Mouse (Mus musculus): ENCODE measurements at regions not wholly inside any gene's neighbourhood (a gene's known extent, or its start where the extent isn't known, plus 50 kb on each side); places are given as distances from the start of the nearest gene placed in this dataset.

DNA sequence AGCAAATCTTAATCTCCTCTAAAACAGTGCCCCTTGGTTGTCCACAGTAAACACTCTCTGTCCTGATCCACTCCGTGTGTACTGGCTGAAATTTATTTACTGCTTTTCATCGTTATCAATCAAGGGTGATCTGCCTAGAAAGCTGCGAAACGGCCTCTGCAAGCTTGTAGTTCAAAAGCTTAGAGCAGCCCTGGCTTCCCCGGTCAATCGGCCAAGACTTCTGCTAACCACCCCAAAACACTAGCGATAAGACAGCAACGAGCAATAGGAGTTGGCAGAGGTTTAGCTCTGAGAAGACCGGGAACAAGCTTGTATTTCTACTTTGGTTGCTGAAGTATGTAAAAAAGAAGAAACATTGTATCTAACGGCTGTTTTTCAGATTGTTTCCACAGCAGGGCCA lies 201.8 kb downstream of the Sptssa start:
- no peak for DNase-seq (ENCODE audit: extremely low read depth, low read depth)

DNA sequence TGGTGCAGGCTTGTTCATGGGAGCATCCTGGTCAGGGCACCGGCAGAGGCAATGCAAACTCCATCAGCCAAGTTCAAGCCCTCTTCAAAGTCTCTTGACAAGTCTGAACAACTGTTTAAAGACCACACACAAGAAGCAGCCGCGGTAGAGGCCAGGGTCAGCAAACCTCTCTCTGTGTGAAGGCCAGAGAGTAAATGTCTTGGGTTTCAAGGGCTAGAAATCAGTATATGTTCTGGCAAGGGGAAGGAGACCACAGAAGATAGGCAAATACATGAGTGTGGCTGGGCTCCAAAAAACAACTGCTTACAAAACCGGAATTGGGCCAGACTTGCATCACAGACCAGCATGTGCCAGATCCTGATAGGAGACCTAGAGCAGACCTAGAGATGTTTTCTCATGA lies 203.0 kb downstream of the Sptssa start:
- DNase-seq (ENCODE audit: extremely low read depth, low read depth) = peak; percentile 30

DNA sequence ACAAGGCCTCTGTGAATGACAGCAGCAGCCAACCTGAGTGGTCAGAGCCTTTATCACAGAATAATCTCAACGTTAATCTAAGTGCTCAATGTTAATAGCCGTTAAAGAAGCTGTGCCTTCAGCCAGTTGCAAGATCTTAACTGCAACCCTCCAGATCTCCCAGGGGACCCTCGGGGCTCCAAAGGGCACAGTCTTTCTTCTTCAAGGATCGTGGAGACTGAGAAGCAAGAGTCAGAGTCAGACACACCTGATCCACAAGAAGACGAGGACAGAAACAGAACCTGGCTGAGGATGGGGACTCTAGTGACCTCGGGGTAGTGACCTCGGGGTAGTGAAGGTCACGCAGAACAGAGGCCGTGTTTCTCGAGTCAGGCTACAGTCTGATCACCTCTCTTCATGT lies 206.0 kb downstream of the Sptssa start:
- no peak for DNase-seq (ENCODE audit: extremely low read depth, low read depth)

DNA sequence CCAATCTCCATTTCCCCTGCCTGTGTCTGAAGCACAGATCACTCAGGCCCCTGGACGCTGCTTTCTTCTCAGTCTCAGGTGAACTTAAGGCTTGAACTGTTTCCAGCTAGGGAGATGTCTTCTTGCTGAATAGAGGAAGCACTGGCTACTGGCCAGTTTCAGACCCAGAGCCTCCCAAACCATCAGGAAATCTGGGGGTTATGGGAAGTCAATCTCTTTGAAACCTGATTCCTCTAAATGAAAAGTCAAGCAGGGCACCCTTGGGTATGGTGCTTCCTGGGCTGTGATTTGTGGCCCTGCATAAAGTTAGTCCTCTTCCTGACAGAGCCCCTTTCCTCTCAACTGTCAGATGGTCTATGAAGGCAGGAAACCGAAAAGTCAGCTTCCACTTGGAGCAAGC lies 208.2 kb downstream of the Sptssa start:
- DNase-seq (ENCODE audit: extremely low read depth, low read depth) = no peak

DNA sequence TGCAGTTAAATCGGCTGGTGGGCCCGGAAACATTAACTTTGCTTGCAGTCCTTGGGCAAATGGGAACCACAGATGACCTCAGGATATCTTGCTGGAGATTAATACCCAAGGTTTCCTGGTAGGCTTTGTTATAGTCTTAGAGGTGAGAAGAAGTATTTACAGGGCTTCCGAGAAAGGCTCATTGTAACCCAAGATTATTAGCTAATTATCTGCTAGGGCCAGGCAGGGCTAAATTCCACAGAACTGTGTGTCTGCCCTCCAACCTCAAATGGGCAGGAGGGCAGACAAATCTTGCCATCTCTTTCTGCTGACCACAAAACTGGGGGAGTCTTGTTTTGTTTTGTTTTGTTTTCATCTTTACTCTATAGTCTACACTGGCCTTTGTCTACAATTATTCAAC lies 209.0 kb downstream of the Sptssa start:
- DNase-seq (ENCODE audit: extremely low read depth, low read depth) = no peak

- DNase-seq (ENCODE audit: extremely low read depth, low read depth) = no peak
These were observed 210.0 kb downstream of the Sptssa start for GRCm38 (mm10) chr12:54446356-54446755.

DNA sequence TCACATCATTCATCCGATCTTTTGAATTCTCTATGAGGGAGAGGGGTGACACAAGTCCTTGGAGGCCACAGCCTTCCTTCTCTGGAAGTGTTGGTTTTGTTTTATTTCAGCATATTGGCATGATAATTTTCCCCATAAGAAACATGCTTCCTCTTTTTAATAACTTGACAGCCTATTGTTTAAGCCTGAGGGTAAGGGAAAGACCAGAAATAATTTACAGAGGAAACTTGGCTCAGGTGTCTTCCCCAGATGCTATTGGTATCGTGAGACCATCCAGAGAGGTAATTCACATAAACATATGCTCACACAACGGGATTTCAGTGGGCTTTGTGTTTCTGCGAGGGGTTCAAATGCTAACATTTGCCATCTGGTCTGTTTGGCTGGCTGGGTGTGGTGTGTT lies 212.0 kb downstream of the Sptssa start:
- DNase-seq (ENCODE audit: extremely low read depth, low read depth) = no peak

DNA sequence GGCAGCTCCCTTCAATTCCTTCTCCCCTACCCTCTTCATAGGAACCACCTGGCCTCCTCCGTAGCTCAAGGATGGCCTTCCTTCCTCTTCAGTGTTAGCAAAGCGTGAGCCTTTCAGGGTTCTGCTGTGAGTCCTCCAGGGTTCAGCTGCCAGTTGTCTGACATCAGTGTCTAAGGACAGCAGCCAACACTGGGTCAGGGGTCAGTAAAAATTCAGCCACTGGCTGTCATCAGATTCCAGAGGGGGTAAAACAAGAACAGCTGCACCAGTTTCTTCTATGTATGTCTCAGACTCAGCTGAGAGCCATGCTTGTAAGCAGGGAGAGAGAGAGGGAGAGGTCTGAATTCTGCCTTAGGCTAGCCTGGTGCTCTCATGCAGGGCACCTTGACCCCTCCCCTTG lies 213.1 kb downstream of the Sptssa start:
- no peak for DNase-seq (ENCODE audit: extremely low read depth, low read depth)

DNA sequence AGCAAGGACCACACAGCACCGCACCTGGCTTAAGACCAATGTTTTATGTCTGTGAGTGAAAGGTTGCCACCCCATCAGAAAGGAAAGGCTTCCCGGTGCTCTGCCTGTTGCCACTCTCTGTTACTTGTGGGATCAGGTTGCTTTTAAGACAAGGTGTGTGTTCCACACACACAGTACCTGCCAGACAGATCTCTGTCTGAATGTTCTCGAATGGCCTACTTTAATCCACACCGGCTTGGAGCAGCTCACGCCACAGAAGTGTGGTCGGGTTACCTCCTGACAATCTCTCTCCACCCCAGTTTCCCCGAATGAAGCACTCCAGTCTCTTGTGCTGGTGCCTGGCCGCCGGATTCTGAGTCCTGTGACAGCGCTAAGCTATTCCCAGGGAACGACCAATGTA lies 214.0 kb downstream of the Sptssa start:
- DNase-seq (ENCODE audit: extremely low read depth, low read depth) = no peak

DNA sequence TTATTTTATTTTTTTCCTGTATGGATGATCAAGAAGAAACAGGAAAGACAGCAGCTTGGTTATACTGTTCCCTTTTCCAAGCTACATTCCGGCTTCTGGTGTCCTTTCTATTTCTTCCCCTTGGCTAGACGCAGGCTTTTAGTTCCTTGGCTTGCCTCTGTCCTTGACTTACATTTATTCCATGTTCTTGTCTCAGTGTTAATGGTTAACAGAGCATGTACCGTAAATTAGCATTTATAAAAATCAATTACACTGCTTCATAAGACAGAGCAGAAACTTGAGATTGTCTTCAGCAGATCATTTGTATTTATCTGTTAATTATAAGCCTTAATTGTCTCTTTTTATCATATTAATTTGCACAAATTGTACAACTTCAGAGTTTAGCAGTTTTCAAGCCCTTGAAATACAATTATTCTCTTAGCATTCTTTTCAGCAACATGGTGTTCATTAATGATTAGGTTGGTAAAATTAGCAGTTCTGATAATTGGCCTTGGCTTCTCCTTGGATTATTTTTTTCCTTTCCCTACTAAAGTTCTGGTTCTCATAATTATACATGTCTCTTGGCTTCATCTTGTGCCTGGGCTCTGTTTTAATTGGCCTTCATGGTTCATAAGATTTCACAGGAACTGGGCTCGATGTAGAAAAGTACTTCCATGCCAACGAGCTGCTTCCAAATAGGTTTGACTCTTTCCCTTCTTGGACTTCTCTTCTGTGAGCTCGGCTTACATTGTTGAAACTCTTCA lies 215.4 kb downstream of the Sptssa start:
- DNase-seq (ENCODE audit: extremely low read depth, low read depth) = no peak

DNA sequence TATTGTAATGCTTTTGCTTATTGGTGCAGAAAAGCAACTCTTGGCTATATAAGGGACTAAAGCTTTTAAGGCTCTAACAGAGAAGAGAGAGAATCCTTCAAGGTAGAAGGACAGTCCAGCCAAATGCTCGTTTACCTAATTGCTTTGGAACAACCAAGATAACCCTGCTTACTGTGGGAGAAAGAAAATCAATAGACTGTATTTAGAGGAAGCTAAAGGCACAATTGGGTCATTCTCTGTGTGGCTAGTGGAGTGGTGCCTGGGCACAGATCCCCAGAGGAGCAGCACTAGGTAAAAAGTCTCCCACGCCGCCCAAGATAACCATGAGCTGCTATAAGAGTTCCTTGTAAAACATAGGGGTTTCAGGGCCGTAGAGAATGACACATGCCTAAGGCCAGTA lies 217.6 kb downstream of the Sptssa start:
- DNase-seq (ENCODE audit: extremely low read depth, low read depth) = no peak

- no peak for DNase-seq (ENCODE audit: extremely low read depth, low read depth)
These were observed 221.6 kb upstream of the Egln3 start for GRCm38 (mm10) chr12:54425236-54425635.

DNA sequence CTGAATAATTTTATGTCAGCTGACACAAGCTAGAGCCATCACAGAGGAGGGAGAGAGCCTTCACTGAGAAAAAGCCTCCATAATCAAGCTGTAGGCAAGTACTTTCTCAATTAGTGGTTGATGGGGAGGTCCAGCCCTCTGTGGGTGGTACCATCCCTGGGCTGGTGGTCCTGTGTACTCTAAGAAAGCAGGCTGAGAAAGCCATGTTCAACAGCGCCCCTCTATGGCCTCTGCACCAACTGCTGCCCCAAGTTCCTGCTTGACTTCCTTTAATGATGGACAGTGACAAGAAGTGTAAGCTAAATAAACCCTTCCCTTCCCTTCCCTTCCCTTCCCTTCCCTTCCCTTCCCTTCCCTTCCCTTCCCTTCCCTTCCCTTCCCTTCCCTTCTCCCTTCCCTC lies 211.2 kb upstream of the Egln3 start:
- DNase-seq (ENCODE audit: extremely low read depth, low read depth) = no peak

GRCm38 (mm10) chr12:54414201-54414600 lies 210.5 kb upstream of the Egln3 start:
- DNase-seq (ENCODE audit: extremely low read depth, low read depth) = peak; percentile 27

DNA sequence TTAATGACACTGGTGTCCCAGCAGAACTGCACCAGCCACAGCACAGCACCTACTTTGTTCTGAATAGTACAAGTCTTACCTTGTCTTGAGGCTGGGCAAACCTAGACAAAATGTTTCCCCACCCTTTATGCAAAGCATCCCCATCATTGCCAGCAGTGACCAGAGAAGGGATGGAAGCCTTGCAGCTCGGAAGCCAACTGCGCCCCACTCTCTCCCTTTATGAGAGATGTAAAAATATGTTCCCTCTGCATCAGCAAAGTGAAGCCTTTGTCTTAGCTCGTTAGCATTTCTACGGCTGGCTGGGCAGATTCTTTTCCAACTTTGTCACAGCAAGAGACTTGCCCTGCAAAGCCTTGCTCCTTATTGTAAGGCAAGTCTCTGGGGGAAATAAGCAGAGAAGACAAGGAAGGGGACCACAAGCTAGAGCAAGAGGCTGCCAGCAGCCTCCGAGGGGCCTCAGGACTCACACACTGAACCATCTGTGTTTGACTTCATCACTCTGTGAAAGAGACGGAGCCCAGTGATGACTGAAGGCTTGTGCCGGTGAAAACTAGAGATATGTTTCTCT lies 206.5 kb upstream of the Egln3 start:
- DNase-seq (ENCODE audit: extremely low read depth, low read depth) = no peak

- DNase-seq (ENCODE audit: extremely low read depth, low read depth) = no peak
These were observed 205.2 kb upstream of the Egln3 start for GRCm38 (mm10) chr12:54408906-54409305.

- DNase-seq (ENCODE audit: extremely low read depth, low read depth) = no peak
These were observed 203.7 kb upstream of the Egln3 start for GRCm38 (mm10) chr12:54407301-54407896.

- no peak for DNase-seq (ENCODE audit: extremely low read depth, low read depth)
These were observed 201.4 kb upstream of the Egln3 start for GRCm38 (mm10) chr12:54405066-54405465.

- no peak for DNase-seq (ENCODE audit: extremely low read depth, low read depth)
These were observed 198.9 kb upstream of the Egln3 start for GRCm38 (mm10) chr12:54402591-54402990.

- DNase-seq (ENCODE audit: extremely low read depth, low read depth) = no peak
These were observed 198.0 kb upstream of the Egln3 start for GRCm38 (mm10) chr12:54401665-54402064.

DNA sequence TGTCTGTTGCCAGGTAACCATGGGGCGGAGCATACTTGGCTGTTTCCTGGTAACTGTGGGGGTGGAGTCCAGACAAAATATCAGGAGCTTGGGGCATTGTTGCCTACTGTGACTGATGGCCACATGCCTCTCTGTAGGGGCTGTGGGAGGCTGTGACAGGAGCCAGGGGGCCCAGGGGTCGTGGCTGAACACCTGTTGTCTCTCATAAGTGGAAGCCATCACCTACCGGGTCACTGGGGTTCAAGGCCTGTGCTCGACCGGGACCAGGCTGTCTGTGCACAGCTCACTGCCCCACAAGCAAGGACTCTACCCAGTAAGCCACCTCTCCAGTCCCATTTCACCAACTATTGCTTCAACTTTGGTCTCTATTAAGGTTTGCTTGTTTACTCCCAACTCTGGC lies 196.4 kb upstream of the Egln3 start:
- no peak for DNase-seq (ENCODE audit: extremely low read depth, low read depth)

DNA sequence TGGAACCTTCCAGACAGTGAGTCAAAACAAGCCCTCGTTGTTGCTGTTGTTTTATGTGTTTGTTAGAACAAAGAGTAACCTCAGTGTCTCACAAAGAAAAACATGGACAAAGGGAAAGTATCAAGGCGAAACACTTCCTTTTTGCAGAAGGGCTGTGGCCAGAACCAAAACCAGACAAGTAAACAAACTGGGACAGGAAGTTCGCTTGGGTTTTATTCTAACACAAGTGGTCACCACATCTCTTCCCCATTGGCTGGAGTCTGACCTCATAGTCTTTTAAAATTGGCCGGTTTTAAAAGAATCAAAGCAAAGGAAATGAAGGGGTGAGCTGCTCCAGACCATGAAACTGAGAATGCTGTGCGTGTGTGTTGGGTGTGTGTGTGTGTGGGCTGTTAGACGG lies 194.4 kb upstream of the Egln3 start:
- no peak for DNase-seq (ENCODE audit: extremely low read depth, low read depth)

DNA sequence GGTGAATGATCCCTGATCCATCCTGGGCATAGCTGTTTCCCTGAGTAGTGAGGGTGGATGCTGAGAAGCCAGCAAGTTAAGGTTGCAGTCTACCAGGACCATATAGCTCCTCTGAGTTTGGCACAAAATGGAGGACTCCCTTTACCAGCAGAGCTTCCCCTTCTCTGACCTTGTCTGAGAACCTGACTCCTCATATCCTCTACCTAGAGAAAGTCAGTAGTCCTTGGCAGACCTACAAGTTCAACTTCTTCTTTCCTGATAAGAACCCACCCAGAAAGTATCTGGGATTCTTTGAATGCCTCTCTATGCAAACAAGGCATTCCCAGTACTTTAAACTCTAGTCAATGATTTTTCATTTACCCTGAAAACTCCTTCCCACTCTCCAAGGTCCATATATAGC lies 193.3 kb upstream of the Egln3 start:
- peak; percentile 8 for DNase-seq (ENCODE audit: extremely low read depth, low read depth)
